In genomic region chr15:78928539-78928938, GRCm38 (mm10) we compare ENCODE assay signal across 8 mouse cellular contexts. TPM values are rescaled to one million over a fixed set of nuclear protein-coding genes. Genes with fewer than 3 reads are reported as not detected.
A peak's percentile ranks its signal among the peaks of the same experiment; 100 is the strongest.
DNase-seq lines count a peak whose midpoint lies in the region; ATAC-seq and TF ChIP-seq lines count a peak whose summit lies in the region.

No protein-coding gene starts in this region.

- peak; percentile 28 for DNase-seq in retina, postnatal 1 day
- DNase-seq in retina, embryonic 14.5 days (ENCODE audit: low spot score), result no peak
- no peak for DNase-seq in forebrain, embryonic 10.5 days (ENCODE audit: extremely low spot score, low spot score)
- DNase-seq in limb, embryonic 11.5 days (ENCODE audit: low spot score), result peak; percentile 46
- no peak for DNase-seq in left cerebral cortex, postnatal 4 days
- DNase-seq in cerebellum, adult 9-11 months, result no peak
- DNase-seq in cerebellum, adult 18-20 months, result no peak

- intact Hi-C loops in left cerebral cortex, postnatal 4 days (cut with DNase I), result no loop called here

- peaks cover 27% of the 10 kb centered on the region for H3K27me3 ChIP-seq in forebrain, embryonic 10.5 days (ENCODE audit: poor library complexity, severe bottlenecking)
- no peaks in the 10 kb centered on the region for H3K27me3 ChIP-seq in limb, embryonic 11.5 days (ENCODE audit: control insufficient read depth, insufficient read depth, low read length)

- peak overlapping the region; percentile 79 for H3K27ac ChIP-seq in forebrain, embryonic 10.5 days
- H3K27ac ChIP-seq in limb, embryonic 11.5 days (replicated peaks; ENCODE audit: low read depth, low read length), result peak overlapping the region; percentile 61
- H3K27ac ChIP-seq in olfactory bulb, adult 2 months (ENCODE audit: insufficient read depth, low read depth, low read length), result peak overlapping the region; percentile 6; the same call in 1 of the 2 replicates

- no peak for TF ChIP-seq POLR2A in olfactory bulb, adult 2 months (IDR thresholded peaks at IDR 0.05; ENCODE audit: insufficient read depth, low read depth, low read length)

- peak overlapping the region; percentile 63; the same call in 1 of the 2 replicates for H3K4me2 ChIP-seq in limb, embryonic 11.5 days (ENCODE audit: low read depth, severe bottlenecking)

- H3K9me3 ChIP-seq in forebrain, embryonic 10.5 days, result no peaks in the 10 kb centered on the region
- no peaks in the 10 kb centered on the region for H3K9me3 ChIP-seq in limb, embryonic 11.5 days (ENCODE audit: control insufficient read depth, low read length)

- peaks cover 51% of the 10 kb centered on the region for H3K4me1 ChIP-seq in forebrain, embryonic 10.5 days
- H3K4me1 ChIP-seq in limb, embryonic 11.5 days (ENCODE audit: control insufficient read depth, insufficient read depth, low read length), result peaks cover 15% of the 10 kb centered on the region
- H3K4me1 ChIP-seq in olfactory bulb, adult 2 months (ENCODE audit: control insufficient read depth, insufficient read depth, low read length), result peaks cover 33% of the 10 kb centered on the region

- H3K36me3 ChIP-seq in forebrain, embryonic 10.5 days (replicated peaks), result peaks cover 12% of the 10 kb centered on the region
- H3K36me3 ChIP-seq in limb, embryonic 11.5 days (ENCODE audit: control insufficient read depth, insufficient read depth, low read length), result peaks cover 5% of the 10 kb centered on the region; the same call in 1 of the 2 replicates

- H3K9ac ChIP-seq in limb, embryonic 11.5 days (ENCODE audit: low read length), result no peak overlapping the region

- no peak for TF ChIP-seq CTCF in olfactory bulb, adult 2 months (IDR thresholded peaks at IDR 0.05; ENCODE audit: insufficient read depth, low read depth, low read length)

- H3K4me3 ChIP-seq in forebrain, embryonic 10.5 days, result peak overlapping the region; percentile 51
- H3K4me3 ChIP-seq in limb, embryonic 11.5 days (ENCODE audit: low read depth, low read length), result no peak overlapping the region
- H3K4me3 ChIP-seq in olfactory bulb, adult 2 months (ENCODE audit: insufficient read depth, low read depth, low read length), result no peak overlapping the region

- WGBS in forebrain, embryonic 10.5 days, result 51% methylated on average over 8 of the region's 8 CpGs
- 50% methylated on average over 8 of the region's 8 CpGs for WGBS in limb, embryonic 11.5 days
- 46% methylated on average over 8 of the region's 8 CpGs for WGBS in olfactory bulb, adult 2 months

- ATAC-seq in limb, embryonic 11.5 days (ENCODE audit: insufficient number of reproducible peaks, low FRiP score, low TSS enrichment, low read depth), result no peak

RNA-seq across cellular contexts. Expression of gene Lgals1, which starts 2.0 kb away (rescaled TPM):
- 200 and 217 TPM in 2 replicates for polyA plus RNA-seq in forebrain, embryonic 10.5 days (2016; fragmentation: Nextera tagmentation; extraction: Ambion mirVana)
- polyA plus RNA-seq in limb, embryonic 11.5 days (2014; fragmentation: Nextera tagmentation; extraction: Ambion mirVana), result 567 and 570 TPM in 2 replicates
- polyA plus RNA-seq in olfactory bulb, adult 2 months (2012; ENCODE audit: insufficient read depth, insufficient read length, low replicate concordance, missing spikeins), result not detected in 2 replicates
- total RNA-seq in left cerebral cortex, postnatal 4 days (2021), result 10 to 100 TPM; 25.2 to 29.4 TPM

RNA-seq across cellular contexts. Expression of gene Nol12, which starts 6.2 kb away (rescaled TPM):
- polyA plus RNA-seq in forebrain, embryonic 10.5 days (2016; fragmentation: Nextera tagmentation; extraction: Ambion mirVana), result 63.6 and 69.9 TPM in 2 replicates
- 72.7 and 76.3 TPM in 2 replicates for polyA plus RNA-seq in limb, embryonic 11.5 days (2014; fragmentation: Nextera tagmentation; extraction: Ambion mirVana)
- polyA plus RNA-seq in olfactory bulb, adult 2 months (2012; ENCODE audit: insufficient read depth, insufficient read length, low replicate concordance, missing spikeins), result not detected in 2 replicates
- total RNA-seq in left cerebral cortex, postnatal 4 days (2021), result 10 to 100 TPM; 46.5 to 47.8 TPM

RNA-seq across cellular contexts. Expression of gene Pdxp, which starts 14.8 kb away (rescaled TPM):
- 26.1 and 26.9 TPM in 2 replicates for polyA plus RNA-seq in forebrain, embryonic 10.5 days (2016; fragmentation: Nextera tagmentation; extraction: Ambion mirVana)
- polyA plus RNA-seq in limb, embryonic 11.5 days (2014; fragmentation: Nextera tagmentation; extraction: Ambion mirVana), result 38.2 and 39.6 TPM in 2 replicates
- not detected in 2 replicates for polyA plus RNA-seq in olfactory bulb, adult 2 months (2012; ENCODE audit: insufficient read depth, insufficient read length, low replicate concordance, missing spikeins)
- total RNA-seq in left cerebral cortex, postnatal 4 days (2021), result 100 to 1,000 TPM; 107 to 117 TPM

RNA-seq across cellular contexts. Expression of gene Triobp, which starts 19.0 kb away (rescaled TPM):
- 39.7 and 41.6 TPM in 2 replicates for polyA plus RNA-seq in forebrain, embryonic 10.5 days (2016; fragmentation: Nextera tagmentation; extraction: Ambion mirVana)
- polyA plus RNA-seq in limb, embryonic 11.5 days (2014; fragmentation: Nextera tagmentation; extraction: Ambion mirVana), result 47.9 and 50.8 TPM in 2 replicates
- polyA plus RNA-seq in olfactory bulb, adult 2 months (2012; ENCODE audit: insufficient read depth, insufficient read length, low replicate concordance, missing spikeins), result not detected in 2 replicates
- 100 to 1,000 TPM in 1 of 2 experiments, 10 to 100 TPM in 1; 98.7 to 106 TPM for total RNA-seq in left cerebral cortex, postnatal 4 days (2021)

RNA-seq across cellular contexts. Expression of gene Sh3bp1, which starts 29.0 kb away (rescaled TPM):
- polyA plus RNA-seq in forebrain, embryonic 10.5 days (2016; fragmentation: Nextera tagmentation; extraction: Ambion mirVana), result 21.0 and 21.5 TPM in 2 replicates
- 45.0 and 50.9 TPM in 2 replicates for polyA plus RNA-seq in limb, embryonic 11.5 days (2014; fragmentation: Nextera tagmentation; extraction: Ambion mirVana)
- not detected in 2 replicates for polyA plus RNA-seq in olfactory bulb, adult 2 months (2012; ENCODE audit: insufficient read depth, insufficient read length, low replicate concordance, missing spikeins)
- 1 to 10 TPM; 5.4 to 6.0 TPM for total RNA-seq in left cerebral cortex, postnatal 4 days (2021)

Comparison
In these comparisons a context has a peak if more than half of its experiments do, and no peak if none do; other contexts are left out.
1. DNase-seq: peak in retina, postnatal 1 day (single experiment) and limb, embryonic 11.5 days (single experiment); none in retina, embryonic 14.5 days (single experiment), forebrain, embryonic 10.5 days (single experiment), left cerebral cortex, postnatal 4 days (single experiment), cerebellum, adult 9-11 months (single experiment) and cerebellum, adult 18-20 months (0 of 2).
2. H3K27ac ChIP-seq: peak in every context shown above with its lines; median percentile 79 in forebrain, embryonic 10.5 days; 61 in limb, embryonic 11.5 days; 6 in olfactory bulb, adult 2 months.
3. RNA of gene Lgals1, which starts 2.0 kb away (polyA plus RNA-seq): 567 to 570 TPM in limb, embryonic 11.5 days and 200 to 217 TPM in forebrain, embryonic 10.5 days; not detected in olfactory bulb, adult 2 months; every median in the first group is over 100 times any median in the second.
4. RNA of gene Nol12, which starts 6.2 kb away (polyA plus RNA-seq): 72.7 to 76.3 TPM in limb, embryonic 11.5 days and 63.6 to 69.9 TPM in forebrain, embryonic 10.5 days; not detected in olfactory bulb, adult 2 months; every median in the first group is over 10 times any median in the second.
5. RNA of gene Pdxp, which starts 14.8 kb away (polyA plus RNA-seq): 38.2 to 39.6 TPM in limb, embryonic 11.5 days and 26.1 to 26.9 TPM in forebrain, embryonic 10.5 days; not detected in olfactory bulb, adult 2 months; every median in the first group is over 10 times any median in the second.